Mouse (Mus musculus) T-helper 2 cell (primary cell): ENCODE measurements around the gene Utp6.

Source experiments
- in situ Hi-C: fragments of 300-600 bp; cut with MboI, MseI; formaldehyde crosslinking; loops from one replicate; pipeline ENCODE4 v1.15.1; 2025; ENCODE audit warnings: high pct_unique_total_duplicates

Utp6 gene

GRCm38 (mm10) chr11:79884784-79885183 lies 77.4 kb downstream of the Utp6 start:
- in situ Hi-C loops = loop anchor here (25.0 kb wide), 2 partner anchors 1122 to 1878 kb away; partner anchors contain the start of gene Ccnq
